Mouse (Mus musculus) gastrocnemius, adult 2 months (tissue): ENCODE results near the gene Nkx2-3. TPM values are rescaled to one million over a fixed set of nuclear protein-coding genes. Genes with fewer than 3 reads are reported as not detected.
A peak's percentile ranks its signal among the peaks of the same experiment; 100 is the strongest.

Source experiments
- DNase-seq: peaks from one replicate; pipeline ENCODE4 v3.0.0; 2022
- H3K27ac ChIP-seq: fragments of 200-600 bp; 2 replicates; pipeline ENCODE4 v1.8.1; 2022; ENCODE audit warnings: mild to moderate bottlenecking
- H3K4me3 ChIP-seq: fragments of 200-600 bp; 2 replicates; pipeline ENCODE4 v1.8.1; 2022; ENCODE audit warnings: mild to moderate bottlenecking, moderate library complexity
- CTCF ChIP-seq: fragments of 200-600 bp; IDR thresholded peaks from 2 replicates; pipeline ENCODE4 v1.8.1; 2022; ENCODE audit warnings: antibody characterized with exemption, mild to moderate bottlenecking, moderate library complexity
- intact Hi-C: fragments of 180-260 bp; cut with DNase I; formaldehyde crosslinking; loops from one replicate; pipeline ENCODE4 v1.15.1; 2025
- microRNA-seq: library from miRNA; unstranded; fragments of <30 nt; microRNA quantifications from one replicate; pipeline ENCODE4 v1.2.0, GENCODE M21; 2021
- total RNA-seq, 2 experiments: library from RNA; stranded (reverse); gene quantifications; 2 replicates each; pipeline ENCODE4 v1.2.3; 2021

Nkx2-3 gene
- total RNA-seq, 2 experiments from 2014 or later = not detected

DNA sequence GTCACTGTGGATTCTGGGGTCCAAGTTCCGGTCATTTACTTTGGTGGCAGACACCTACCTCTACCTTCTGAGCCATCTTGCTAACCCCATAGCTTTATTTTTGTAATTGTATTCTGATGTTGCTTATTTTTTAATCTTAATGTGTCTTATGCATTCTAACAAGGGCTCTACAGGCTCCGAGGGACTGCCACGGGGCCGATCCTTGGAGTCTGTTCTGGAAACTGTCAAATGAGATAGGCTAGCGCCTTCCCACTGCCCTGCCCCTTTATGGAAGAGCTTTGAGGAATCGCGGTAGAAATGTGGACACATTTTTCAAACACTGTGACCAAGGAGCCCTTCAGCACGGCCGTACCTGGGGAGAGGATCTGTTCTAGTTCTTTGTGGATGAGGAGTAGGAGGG is 30.7 kb downstream of the Nkx2-3 start:
- intact Hi-C loops = no loop called here
- TF ChIP-seq CTCF = no peak
- no peak for DNase-seq
- Histone ChIP-seq H3K4me3 (no peak overlapping the region), H3K27ac (no peak overlapping the region)

DNA sequence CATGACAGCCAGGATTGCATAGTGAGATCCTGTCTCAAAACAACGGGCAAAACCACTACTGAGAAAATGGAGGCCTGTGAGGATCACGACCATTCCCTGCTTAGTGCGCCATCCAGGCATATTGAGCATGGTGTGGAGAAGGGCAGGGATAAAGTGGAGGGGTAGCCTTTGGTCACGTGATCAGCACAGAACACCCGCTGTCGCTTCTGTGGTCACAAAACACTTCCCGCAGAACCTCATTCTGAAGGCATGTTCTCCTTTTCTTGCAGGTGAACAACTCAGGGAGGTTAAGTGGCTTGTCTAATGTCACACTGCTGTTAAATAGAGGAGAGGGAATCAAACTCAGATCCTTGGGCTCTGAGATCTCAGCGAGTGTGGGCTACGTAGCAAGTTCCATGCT is 33.4 kb downstream of the Nkx2-3 start:
- no peak for TF ChIP-seq CTCF
- DNase-seq = no peak
- intact Hi-C loops = no loop called here
- no peak overlapping the region for H3K4me3 ChIP-seq
- no peak overlapping the region for H3K27ac ChIP-seq

DNA sequence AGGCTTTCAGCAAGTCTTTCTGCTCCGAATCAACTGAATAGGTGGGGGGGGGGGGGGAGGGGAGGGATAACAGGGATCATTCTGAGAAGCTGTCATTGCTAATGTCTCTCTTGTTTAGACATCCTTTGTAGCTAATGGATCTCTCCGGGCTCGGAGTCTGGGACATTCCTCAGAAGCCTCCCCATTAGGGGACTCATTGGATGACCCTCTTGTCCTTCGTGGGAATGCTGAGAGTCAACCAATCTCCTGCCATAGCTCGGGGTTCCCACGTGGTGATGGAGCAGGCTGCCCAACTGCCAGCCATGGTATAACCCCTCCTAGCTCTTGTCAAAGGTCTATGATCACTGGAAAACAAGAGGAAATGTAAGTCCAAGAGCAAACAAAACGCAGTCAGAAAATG is 34.7 kb downstream of the Nkx2-3 start:
- no peak for DNase-seq
- H3K4me3 ChIP-seq = no peak overlapping the region
- no peak overlapping the region for H3K27ac ChIP-seq
- TF ChIP-seq CTCF = no peak
- intact Hi-C loops = no loop called here

DNA sequence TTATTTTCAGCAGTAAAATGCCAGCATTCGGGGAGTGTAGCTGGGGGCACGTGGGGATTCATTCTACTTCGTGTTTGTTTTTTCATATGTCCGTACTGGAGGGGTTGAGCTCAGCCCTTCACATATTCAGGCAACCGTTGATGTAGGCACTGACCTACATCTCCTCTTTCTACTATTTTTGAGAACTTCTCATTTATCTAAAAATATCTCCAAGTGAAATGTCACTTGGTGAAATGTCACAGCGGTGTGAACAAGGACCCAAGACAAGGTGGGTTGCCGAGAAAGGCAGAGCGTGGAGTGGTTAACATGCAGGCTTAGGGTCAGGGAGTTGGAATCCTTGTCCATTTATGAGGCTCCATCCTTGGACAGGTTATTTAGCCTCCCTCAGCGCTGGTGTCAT is 35.1 kb downstream of the Nkx2-3 start:
- H3K4me3 ChIP-seq = no peak overlapping the region
- TF ChIP-seq CTCF = no peak
- DNase-seq = no peak
- intact Hi-C loops = no loop called here
- no peak overlapping the region for H3K27ac ChIP-seq

DNA sequence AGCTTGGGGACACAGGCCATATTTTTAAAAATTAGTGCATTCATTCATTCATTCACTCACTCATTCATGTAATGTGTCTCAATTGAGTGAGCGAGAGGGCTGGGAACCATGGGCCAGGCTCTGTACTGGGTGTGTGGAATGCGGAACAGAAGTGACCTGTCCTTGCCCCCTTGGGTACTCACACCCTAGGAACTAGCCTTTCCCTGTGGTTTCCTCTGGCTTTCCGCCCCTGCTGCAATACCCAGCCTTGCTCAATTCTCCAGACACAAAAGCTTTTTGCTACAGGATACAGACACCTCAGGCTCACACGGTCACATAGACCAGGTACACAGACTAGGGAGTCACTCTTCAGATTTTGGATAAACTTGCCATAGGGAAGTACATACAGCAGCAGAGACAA is 36.2 kb downstream of the Nkx2-3 start:
- no peak overlapping the region for H3K27ac ChIP-seq
- DNase-seq = no peak
- H3K4me3 ChIP-seq = no peak overlapping the region
- intact Hi-C loops = no loop called here
- no peak for TF ChIP-seq CTCF

DNA sequence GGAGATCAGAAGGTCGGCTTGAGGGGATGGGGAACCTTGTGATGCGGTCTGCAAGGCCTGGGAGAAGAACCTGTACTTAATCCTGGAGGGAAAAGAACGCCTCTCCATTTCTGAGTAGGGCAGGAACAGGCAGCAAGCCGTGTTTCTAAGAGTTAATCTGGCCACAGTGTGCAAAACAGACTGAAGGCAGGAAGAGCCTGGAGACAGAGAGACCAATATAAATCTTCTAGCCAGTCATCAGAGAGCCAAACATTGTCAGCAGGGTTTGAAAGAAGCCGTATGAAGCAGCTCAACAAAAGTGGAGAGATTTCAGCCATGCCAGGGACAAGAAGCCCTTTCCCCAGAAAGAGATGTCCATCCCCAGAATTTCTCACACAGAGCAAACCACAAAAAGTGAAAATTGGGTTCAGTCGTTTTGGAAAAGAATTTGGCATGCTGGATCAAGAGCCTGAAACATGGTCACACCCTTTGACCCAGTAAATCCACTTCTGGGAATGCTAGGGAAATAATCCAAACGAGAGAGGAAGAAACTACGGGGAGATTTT is 39.2 kb downstream of the Nkx2-3 start:
- intact Hi-C loops = loop anchor here (10.0 kb wide), 1 partner anchor 77 kb away; no protein-coding TSS in a partner anchor

DNA sequence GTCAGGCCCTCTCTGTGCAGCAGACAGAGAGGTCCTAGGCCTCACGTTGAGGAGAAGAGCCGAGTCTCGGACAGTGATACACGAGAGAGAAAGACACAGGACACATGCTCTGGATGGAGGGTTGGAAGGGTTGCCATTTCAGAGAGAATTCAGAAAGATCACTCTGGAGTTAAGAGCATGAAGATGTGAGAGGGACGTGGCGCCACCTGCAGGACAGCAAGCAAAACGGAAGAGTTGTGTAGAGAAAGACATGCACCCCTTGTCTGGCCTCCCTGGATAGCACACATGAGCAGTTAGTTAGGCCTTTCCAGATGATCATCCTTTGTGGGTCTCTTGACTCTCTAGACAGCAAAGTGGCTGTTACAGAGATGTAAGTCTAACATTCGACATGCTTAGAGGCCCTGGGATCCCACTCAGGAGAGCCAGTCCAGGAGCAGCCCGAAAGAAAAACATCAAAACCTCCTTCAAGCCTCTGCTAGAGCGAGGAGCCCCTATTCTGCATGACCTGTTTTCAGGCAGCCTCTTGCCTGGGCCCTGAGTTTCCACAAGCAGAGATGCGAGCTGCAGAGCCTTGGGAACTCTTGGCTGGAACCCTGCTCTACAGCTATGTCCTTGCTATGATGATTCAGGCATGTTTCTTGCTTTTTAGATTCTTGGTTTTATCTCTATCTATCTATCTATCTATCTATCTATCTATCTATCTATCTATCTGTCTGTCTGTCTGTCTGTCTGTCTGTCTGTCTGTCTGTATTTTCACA is 43.8 kb downstream of the Nkx2-3 start:
- intact Hi-C loops = loop anchor here (2.0 to 10.0 kb wide), 3 partner anchors 25 to 159 kb away; no protein-coding TSS in a partner anchor
- DNase-seq = peak; percentile 79
- no peak overlapping the region for H3K27ac ChIP-seq
- no peak overlapping the region for H3K4me3 ChIP-seq
- TF ChIP-seq CTCF = peak; percentile 81

More for the DNA sequence above, 39.2 kb downstream of the Nkx2-3 start:
- no peak overlapping the region for H3K4me3 ChIP-seq
- H3K27ac ChIP-seq = peak overlapping the region; percentile 75
- TF ChIP-seq CTCF = no peak
- DNase-seq = no peak

DNA sequence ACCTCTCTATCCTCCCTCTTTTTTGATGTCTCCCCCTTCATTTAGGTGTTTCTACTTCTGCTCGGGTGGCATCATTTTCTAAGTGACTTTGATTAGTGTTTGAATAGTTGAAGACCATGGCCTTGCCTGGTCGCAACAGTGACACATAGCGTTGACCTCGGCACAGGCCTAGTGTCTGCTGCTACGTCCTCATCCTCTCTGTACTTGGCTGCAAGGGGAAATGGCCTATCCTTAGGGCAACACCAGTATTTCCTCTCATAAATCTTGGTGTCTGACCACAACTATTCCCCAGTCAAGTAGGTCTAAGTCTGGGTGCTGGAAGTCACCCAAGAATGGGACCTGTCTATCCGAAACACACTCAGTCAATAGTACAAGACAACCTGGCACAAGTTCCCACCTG is 47.5 kb downstream of the Nkx2-3 start:
- H3K27ac ChIP-seq = no peak overlapping the region
- no peak overlapping the region for H3K4me3 ChIP-seq
- intact Hi-C loops = loop anchor here (5.0 to 10.0 kb wide), 2 partner anchors 85 to 162 kb away; no protein-coding TSS in a partner anchor
- TF ChIP-seq CTCF = no peak
- no peak for DNase-seq

DNA sequence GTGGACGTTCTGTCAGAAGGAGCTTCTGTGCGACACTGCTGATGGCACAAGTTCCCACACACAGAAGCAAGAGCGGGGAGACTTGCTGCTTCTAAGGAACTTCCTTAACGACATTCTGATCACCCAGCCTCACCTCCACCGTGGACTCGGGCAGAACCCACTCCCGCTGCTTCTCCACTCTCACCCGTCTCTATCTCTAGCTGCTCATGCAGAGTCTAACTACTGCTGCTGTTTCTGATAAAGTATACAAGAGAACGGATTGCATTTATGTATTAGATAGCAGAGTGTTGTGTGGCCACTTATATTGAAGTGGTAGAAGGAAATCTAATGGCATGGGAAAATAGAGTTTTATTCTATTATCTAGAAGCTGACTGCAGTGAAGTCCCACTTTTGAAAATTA is 48.6 kb downstream of the Nkx2-3 start:
- intact Hi-C loops = no loop called here
- no peak overlapping the region for H3K4me3 ChIP-seq
- TF ChIP-seq CTCF = no peak
- no peak overlapping the region for H3K27ac ChIP-seq
- DNase-seq = no peak

DNA sequence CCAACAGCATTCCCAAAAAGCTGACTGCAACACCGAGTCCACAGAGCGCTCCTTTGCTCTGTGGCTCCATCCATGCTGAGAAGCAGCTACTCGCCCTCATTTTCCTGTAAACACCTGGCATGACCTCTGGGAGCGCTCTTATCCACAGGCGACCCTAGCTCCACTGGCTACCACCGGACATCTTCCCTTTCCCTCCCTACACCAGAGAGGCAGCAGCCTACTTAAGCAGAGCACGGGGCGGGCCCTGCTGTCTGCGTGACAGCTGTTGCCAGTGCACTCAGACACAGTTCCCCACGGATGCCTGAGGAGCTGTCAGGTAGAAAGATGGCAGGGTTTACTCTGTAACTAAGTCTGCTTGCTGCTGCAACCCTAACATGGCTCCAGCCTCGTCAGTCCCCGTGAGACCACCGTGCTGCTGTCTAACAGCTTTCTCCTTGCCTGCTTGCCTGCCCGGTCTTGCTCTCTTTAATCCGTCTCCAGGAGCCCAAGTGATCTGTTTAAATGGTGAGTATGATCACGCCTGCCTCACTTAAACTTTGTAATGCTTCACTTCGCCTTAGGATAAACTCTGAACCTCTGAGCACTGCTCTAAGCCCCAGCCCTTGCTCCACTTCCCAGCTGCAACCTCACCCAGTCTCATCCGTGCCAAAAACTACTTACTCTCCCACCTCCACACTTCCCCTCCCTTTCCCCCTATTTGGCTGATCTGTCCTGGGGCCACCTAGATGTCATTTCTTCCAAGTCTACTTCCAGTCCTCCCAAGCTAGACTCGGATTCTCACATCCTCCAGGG is 50.2 kb downstream of the Nkx2-3 start:
- peak; percentile 47 for DNase-seq
- H3K27ac ChIP-seq = peak overlapping the region; percentile 66; the same call in 1 of the 2 replicates
- intact Hi-C loops = no loop called here
- TF ChIP-seq CTCF = peak; percentile 28
- no peak overlapping the region; the same call in 1 of the 2 replicates for H3K4me3 ChIP-seq

DNA sequence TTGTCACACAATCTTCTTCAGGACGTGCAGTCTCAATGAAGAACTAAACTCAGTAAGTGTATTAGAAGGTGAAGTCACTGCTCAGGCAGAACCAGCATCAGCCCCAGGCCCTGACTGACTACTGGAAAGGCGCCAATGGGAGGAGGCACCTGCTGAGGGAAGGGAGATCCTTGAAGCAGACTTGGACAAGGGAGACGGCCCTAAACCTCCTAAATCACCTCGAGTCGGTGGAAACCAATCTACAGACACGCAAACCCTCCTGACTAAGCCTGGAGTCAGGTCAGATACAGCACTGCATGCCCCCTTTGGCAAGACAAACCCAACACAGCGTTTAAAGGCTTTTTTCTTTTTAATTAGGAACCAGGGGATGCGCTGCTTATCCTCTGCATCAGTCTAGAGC is 51.3 kb downstream of the Nkx2-3 start:
- peak; percentile 46 for DNase-seq
- TF ChIP-seq CTCF = no peak

More for the DNA sequence above, 51.3 kb downstream of the Nkx2-3 start:
- intact Hi-C loops = no loop called here
- Histone ChIP-seq H3K27ac (peak overlapping the region; percentile 66), H3K4me3 (no peak overlapping the region)

Small RNA genes within 50 kb of the gene (microRNA-seq; reads per million reads assigned to microRNA genes)
- gene Gm22646 = not detected

Other genes with a start within 250 kb of the Nkx2-3 start
- not detected for gene Hpse2, start 224.0 kb upstream of the Nkx2-3 start, total RNA-seq
- gene Cnnm1, start 171.9 kb upstream of the Nkx2-3 start, total RNA-seq = under 1 TPM in 1 of 2 experiments, not detected in 1; 0.08 TPM
- gene Got1, start 87.7 kb upstream of the Nkx2-3 start, total RNA-seq = 100 to 1,000 TPM; 316 to 792 TPM
- gene Slc25a28, start 62.6 kb downstream of the Nkx2-3 start, total RNA-seq = 10 to 100 TPM; 21.2 to 28.7 TPM
- gene Entpd7, start 77.3 kb downstream of the Nkx2-3 start, total RNA-seq = 1 to 10 TPM; 1.2 to 1.3 TPM
- gene Cutc, start 140.7 kb downstream of the Nkx2-3 start, total RNA-seq = 10 to 100 TPM; 16.5 to 17.6 TPM
- 10 to 100 TPM; 14.9 to 17.8 TPM for gene Cox15, start 140.7 kb downstream of the Nkx2-3 start, total RNA-seq
- not detected for gene Abcc2, start 169.9 kb downstream of the Nkx2-3 start, total RNA-seq